Mouse (Mus musculus) T-helper 2 cell (primary cell): ENCODE results near the gene Gabbr1.
"Not testable (repeated sequence)": the region's sequence is repeated elsewhere in the genome, so short reads cannot be mapped to it uniquely, and the experiment has no call there.

Experiments used
- in situ Hi-C: fragments of 300-600 bp; cut with MboI, MseI; formaldehyde crosslinking; loops from one replicate; pipeline ENCODE4 v1.15.1; 2025; ENCODE audit warnings: high pct_unique_total_duplicates

The Gabbr1 gene

GRCm38 (mm10) chr17:37045611-37046311 is at the start of gene Gabbr1:
TSS of gene Gabbr1 (plus strand) at chr17:37045966.
- in situ Hi-C loops: no loop called here

- in situ Hi-C loops: no loop called here
Measured at GRCm38 (mm10) chr17:36997033-36997735, 48.6 kb upstream of the Gabbr1 start.

GRCm38 (mm10) chr17:36998477-36998876 is 47.3 kb upstream of the Gabbr1 start:
- in situ Hi-C loops: no loop called here

DNA sequence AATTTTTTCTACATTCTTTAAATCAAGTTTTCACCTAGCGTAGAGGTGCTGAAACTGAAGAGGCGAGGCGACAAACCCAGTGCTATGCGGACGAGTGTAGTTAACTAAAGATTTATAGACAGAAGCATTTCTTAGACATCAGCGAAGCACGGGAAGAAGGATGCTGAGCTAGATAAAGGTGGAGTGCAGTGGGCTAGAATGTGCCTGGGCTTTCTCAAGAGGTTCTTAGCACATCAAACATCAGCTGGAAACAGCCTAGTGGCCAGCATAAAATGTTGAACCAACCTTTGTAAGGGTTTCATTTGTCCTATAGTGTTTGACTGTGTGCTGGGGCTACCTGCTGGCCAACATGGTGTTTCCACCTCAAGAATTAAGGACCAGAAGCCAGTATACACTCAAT is 44.9 kb upstream of the Gabbr1 start, which contains the start of gene Zfp57:
TSS of gene Zfp57 (plus strand) at position 301 of the 400 bp plus-strand sequence.
- in situ Hi-C loops: no loop called here

DNA sequence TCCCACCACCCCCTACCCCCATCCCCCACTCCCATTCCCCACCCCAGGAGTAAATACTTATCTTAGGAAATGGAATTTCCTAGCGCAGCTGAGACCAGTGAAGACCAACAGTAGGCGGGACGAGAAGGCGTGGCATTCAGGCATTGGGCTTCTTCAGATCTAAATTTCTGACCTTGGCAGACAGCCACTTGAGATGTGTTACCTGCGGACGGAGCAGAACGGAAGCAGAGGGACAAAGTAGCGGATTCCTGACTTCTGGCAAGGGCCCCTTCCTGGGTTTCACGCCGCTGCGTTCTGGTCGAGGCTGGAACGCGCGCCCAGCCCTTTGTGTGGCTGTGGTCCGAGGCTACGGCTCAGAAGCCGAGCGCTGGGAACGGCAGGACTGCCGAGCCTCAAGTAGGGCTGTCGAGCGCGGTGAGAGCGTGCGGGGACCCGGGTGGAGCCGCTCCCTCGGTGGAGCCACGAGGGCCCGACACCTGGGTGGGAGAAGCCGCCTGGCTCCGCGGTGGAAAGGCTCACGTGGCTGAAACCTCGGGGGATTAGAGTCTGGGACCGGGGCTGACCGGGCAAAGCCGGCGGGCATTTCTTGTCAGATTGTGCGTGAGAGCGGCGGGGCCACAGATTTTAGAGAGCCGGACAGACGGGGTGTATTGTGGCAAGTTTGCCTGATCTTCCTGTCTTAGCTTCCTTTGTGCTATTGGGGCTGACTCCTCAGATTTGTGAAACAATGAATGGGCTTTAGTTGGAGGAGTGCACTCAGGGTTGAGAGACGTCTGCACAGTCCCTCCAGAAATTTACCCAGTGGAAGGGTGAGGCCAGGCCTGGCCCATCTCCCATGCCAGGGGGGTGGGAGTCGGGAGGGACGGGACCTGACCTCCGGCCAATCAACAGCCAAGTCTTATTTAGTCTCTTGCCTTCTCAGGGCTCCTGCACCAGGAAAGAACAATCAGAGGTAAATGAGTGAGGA is 43.1 kb upstream of the Gabbr1 start:
- in situ Hi-C loops: no loop called here

DNA sequence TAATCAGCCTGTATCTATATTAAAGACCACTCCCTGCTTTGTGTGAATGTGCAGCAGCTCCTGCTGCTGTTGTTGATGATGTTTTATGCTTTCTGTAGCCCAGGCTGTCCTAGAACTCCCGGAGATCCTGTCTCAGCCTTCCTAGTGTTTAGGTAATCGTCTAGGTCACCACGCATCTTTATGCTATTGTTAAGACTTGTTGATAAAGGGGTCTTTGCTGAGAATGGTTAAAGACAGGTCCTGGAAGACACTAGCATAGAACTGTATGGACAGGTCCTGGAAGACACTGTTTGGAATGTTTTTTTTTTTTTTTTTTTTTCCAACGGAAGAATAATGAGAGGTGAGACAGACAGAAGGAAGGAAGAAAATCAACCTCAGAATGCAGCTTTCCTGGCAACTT is 42.4 kb upstream of the Gabbr1 start:
- in situ Hi-C loops: no loop called here

DNA sequence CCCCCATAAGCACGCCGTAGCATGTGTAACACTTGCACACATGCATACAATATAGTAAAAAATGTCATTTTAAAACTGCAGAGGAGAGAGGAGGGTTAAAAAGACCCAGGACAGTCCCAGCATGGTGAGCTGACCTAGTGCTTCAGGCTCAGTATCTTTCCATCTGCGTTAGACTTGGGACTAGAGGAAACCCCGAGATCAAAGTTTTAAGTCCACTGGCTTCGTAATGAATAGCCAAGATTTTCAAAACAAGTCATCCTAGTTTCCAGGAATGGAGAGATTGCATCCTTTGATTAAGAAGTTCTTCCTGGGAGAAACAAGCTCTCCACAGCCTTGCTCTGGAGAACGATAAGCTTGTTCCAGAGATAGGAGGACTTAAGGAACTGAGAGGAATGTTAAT is 37.6 kb upstream of the Gabbr1 start:
- in situ Hi-C loops: no loop called here

DNA sequence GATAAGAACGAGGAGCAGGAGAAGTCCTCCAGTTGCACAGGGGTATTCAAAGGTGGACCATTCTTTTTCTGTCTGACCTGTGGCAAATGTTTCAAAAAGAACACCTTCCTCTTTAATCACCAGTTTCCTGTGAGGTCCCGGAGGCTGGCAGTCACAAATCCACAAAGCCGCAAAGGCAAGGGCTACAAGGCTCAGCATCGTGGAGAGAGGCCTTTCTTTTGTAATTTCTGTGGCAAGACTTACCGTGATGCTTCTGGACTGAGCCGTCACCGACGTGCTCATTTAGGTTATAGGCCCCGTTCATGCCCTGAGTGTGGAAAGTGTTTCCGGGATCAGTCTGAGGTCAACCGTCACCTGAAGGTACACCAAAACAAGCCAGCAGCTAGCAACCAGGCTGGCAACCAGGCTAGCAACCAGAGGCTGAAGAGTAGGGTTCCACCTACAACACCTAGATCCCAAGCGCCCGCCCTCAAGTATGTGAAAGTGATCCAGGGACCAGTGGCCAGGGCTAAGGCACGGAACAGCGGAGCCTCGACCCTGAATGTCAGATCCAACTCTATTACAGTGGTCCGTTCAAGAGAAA is 36.2 kb upstream of the Gabbr1 start:
- in situ Hi-C loops: no loop called here

GRCm38 (mm10) chr17:37011719-37012118 is 34.0 kb upstream of the Gabbr1 start:
- in situ Hi-C loops: no loop called here

GRCm38 (mm10) chr17:37012141-37012540 is 33.6 kb upstream of the Gabbr1 start:
- in situ Hi-C loops: no loop called here

GRCm38 (mm10) chr17:37016333-37016732 is 29.4 kb upstream of the Gabbr1 start:
- in situ Hi-C loops: no loop called here

- in situ Hi-C loops: no loop called here
Measured at GRCm38 (mm10) chr17:37018328-37018727, 27.4 kb upstream of the Gabbr1 start.

DNA sequence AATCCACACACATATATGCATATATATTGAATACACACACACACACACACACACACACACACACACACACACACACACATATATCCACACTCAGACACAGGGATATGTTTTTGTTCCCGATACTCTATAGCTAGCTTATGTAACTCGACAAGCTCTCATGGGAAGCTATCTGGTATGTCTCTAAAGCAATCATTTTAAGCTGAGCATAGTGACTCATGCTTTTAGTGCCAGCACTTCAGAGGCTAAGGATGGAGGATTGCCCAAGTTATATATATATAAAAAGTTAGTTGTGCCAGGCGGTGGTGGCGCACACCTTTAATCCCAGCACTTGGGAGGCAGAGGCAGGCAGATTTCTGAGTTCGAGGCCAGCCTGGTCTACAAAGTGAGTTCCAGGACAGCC is 26.5 kb upstream of the Gabbr1 start:
- in situ Hi-C loops: not testable (repeated sequence)

GRCm38 (mm10) chr17:37022628-37023576 is 22.9 kb upstream of the Gabbr1 start, which contains the start of gene Mog:
TSS of gene Mog (minus strand) at chr17:37023398.
- in situ Hi-C loops: no loop called here

DNA sequence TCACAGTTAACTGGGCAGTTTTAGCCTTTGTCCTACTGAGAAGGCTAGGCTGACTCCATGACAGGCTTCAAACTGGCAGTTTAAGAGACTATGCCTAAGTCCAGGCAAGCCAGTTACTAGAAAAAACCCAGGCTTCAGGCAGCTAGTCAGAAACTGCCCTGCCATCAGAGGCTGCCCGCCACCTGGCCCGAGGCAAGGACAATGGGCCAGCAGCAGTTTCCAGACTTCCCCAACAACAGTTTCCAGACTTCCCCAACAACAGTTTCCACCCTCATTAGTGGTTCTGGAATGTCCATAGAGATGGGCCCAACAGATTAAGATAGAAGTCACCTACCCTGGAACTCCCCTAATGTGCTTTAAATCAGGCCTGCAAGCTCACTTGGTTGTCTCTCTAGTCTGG is 19.3 kb upstream of the Gabbr1 start:
- in situ Hi-C loops: no loop called here

- in situ Hi-C loops: no loop called here
Measured at GRCm38 (mm10) chr17:37027486-37027885, 18.3 kb upstream of the Gabbr1 start.

DNA sequence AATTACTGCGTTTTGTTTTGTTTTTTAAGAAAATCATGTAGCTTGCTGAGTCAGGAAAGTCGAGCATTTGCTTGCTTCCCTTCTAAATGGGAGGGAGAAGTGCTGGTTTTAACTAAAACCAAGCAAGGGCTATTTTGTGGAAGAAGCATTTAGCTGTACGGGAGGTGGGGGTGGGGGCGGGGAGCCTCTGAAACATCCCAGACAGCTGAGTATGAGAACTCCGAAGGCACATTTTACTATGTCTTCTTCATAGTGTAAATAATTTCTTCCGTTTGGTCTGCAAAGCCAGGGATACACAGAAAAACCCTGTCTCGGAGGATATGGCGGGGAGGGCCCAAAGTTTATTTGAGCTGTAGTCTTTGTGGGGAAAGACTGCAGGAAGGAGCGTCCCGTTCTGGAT is 17.6 kb upstream of the Gabbr1 start:
- in situ Hi-C loops: no loop called here

DNA sequence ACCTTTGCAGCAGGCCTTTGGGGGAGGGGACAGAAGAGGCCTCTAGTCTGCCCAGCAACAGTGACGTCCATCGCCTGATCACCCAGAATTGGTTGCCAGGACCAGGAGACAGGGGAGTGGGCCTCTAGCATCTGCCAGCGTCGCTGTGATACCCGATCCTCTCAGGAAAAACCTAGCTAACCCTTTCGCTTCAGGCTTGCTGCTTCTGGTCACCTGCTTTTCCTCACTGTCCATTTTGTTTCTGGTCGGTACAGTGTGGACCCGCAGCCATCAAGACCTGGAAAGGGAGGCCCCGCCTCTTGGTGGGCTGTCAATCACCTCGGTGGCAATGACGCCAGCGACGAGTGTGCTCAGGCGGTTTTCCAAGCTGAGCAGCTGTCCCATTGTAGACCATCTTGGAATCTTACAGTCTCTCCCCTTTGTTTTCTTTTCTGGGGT is 17.1 kb upstream of the Gabbr1 start:
- in situ Hi-C loops: no loop called here

GRCm38 (mm10) chr17:37029162-37029561 is 16.6 kb upstream of the Gabbr1 start:
- in situ Hi-C loops: no loop called here

DNA sequence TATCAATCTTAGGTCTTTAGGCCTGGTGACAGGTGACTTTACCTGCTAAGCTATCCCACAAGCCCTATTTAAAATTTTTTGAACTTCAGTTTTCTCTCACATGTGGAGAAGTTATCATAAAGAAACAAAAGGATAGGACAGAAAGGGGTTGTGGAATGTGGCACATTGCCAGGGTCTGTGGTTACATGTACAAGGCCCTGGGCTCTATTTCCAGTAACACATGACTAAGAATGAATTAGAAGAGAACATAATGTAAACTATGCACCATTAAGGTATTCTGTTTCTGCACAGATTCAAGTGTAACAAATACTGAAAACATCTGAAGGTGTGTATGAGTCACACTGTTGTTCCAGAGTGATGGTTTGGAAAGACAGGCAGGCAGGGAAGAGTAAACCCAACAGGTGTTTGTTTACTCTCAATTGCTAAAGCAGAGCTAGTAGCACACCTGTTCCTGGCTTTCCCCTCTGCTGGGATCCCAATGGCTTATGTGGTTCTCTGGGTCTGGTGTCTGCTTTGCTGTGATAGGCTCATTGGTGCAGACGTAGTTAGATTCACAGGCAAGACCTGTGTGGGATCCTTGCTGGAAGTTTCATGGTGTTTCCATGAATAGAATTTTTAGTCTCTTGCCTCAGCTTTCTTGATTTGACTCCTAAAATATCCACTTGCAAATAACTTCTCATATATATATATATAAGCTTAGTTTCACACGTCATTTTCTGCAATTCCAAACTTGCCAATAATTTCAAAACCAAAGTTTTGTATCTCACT is 6.5 kb upstream of the Gabbr1 start:
- in situ Hi-C loops: no loop called here
